Mouse (Mus musculus) bone marrow, adult 2 months (tissue): Measurements from ENCODE around the gene Clptm1. TPM values are rescaled to one million over a fixed set of nuclear protein-coding genes. Genes with fewer than 3 reads are reported as not detected.
"Not testable (repeated sequence)": the region's sequence is repeated elsewhere in the genome, so short reads cannot be mapped to it uniquely, and the experiment has no call there.

ENCODE experiments used
- H3K27ac ChIP-seq: fragments of 200-500 bp; 2 replicates; pipeline ENCODE4 v1.5.1; 2012; ENCODE audit warnings: low read depth, mild to moderate bottlenecking, control low read depth, inconsistent platforms, low read length; ENCODE audit not compliant: control insufficient read depth, poor library complexity, insufficient read depth
- H3K4me1 ChIP-seq: fragments of 200-500 bp; 2 replicates; pipeline ENCODE4 v1.6.1; 2011; ENCODE audit warnings: low read length; ENCODE audit not compliant: control insufficient read depth, insufficient read depth
- H3K4me3 ChIP-seq: fragments of 200-500 bp; replicated peaks from 2 replicates; pipeline ENCODE3; 2011; ENCODE audit warnings: mild to moderate bottlenecking, low read depth, low read length, control low read depth; ENCODE audit not compliant: control insufficient read depth
- CTCF ChIP-seq: fragments of 200-500 bp; IDR thresholded peaks from 2 replicates; pipeline ENCODE4 v1.5.1; 2011; ENCODE audit warnings: low read length, control low read depth; ENCODE audit not compliant: control insufficient read depth, insufficient read depth
- POLR2A ChIP-seq: fragments of 200-500 bp; IDR thresholded peaks from 2 replicates; pipeline ENCODE4 v1.6.1; 2011; ENCODE audit warnings: low read depth, mild to moderate bottlenecking, control low read depth, low read length, borderline replicate concordance; ENCODE audit not compliant: control insufficient read depth
- WGBS: fragments of 180-500 bp; shearing (Covaris S2); methylation state at CpG from one replicate; pipeline ENCODE4 v1.1.7; 2018; 5-methylcytosine and 5-hydroxymethylcytosine counted together
- polyA plus RNA-seq: library from polyadenylated mRNA; stranded (reverse); fragments of >200 nt; gene quantifications from 2 replicates; pipeline ENCODE4 v1.2.4, GENCODE M21; 2011; ENCODE audit warnings: low replicate concordance; ENCODE audit not compliant: missing spikeins, insufficient read depth, insufficient read length

Clptm1 gene
- polyA plus RNA-seq, 1 experiment = 31.2 TPM

- H3K4me1 ChIP-seq = no peaks in the 10 kb centered on the region
- TF ChIP-seq POLR2A = no peak
- no peak for TF ChIP-seq CTCF
- WGBS = 74% methylated on average over 6 of the region's 6 CpGs
Measured at GRCm38 (mm10) chr7:19622241-19622640, 42.6 kb downstream of the Clptm1 start.

DNA sequence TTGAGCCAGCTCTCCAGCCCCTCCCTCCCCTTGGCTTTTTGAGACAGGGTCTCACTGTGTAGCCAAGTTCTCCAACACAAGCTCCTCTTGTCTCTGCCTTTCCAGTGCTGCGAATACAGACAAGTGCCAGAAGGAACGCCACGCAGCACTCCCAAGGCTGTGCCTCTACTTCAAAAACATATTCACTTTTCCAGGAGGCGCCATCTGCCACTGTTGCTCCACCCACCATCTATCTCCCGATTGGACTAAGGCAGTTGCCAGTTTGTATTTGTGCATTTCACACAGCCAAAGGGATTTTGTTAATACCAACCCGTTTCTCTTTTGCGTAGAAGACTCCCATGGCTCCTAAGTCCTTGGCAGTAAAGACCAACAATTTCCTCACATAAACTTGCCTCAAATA, 44.0 kb downstream of the Clptm1 start:
- 92% methylated on average over 7 of the region's 7 CpGs for WGBS
- Histone ChIP-seq H3K4me1 (no peaks in the 10 kb centered on the region), H3K4me3 (no peak overlapping the region), H3K27ac (no peak overlapping the region)
- no peak for TF ChIP-seq CTCF
- no peak for TF ChIP-seq POLR2A

More at GRCm38 (mm10) chr7:19622241-19622640, 42.6 kb downstream of the Clptm1 start:
- Histone ChIP-seq H3K27ac (no peak overlapping the region), H3K4me3 (no peak overlapping the region)

DNA sequence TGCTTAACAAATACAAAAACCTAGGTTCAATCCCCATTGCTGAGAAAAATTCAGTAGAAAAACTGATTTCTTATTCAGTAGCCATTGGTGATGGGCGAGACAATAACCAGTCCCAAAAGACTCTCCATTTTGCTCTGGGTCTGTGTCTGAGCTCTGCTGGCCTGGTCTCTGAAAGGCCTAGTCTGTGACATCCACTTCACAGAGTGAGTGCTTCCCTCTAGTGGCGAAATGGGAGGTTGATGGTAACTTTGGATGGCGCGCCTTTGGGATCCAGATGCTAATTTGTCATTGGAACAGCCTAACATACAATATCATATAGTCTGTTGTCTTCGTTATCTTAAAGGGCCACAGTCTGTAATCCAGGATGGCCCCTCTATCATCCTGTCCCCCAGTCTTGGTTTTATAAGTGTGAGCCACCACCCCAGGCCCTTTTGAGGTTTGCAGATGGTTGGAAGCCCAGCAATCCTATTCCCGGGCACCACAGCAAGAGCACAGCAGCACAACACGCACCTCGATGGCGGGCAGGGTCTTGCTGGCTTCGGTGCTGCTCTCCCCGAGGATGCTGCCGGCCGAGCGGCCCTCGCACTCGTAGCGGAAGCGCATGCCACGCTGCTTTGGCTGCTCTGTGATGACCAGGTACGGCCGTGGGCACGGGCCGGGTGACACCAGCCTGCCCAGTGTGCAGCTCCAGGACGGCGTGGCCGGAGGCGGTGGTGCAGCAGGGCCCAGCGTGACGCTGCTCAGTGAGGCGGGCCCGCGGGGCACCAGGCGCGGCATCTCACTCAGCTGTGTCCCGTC, 45.6 kb downstream of the Clptm1 start:
- H3K4me1 ChIP-seq = no peaks in the 10 kb centered on the region; the same call in 1 of the 2 replicates
- TF ChIP-seq CTCF (peak; percentile 80), POLR2A (no peak)
- H3K27ac ChIP-seq = no peak overlapping the region
- 41% methylated on average over 35 of the region's 35 CpGs for WGBS
- no peak overlapping the region for H3K4me3 ChIP-seq

- Histone ChIP-seq H3K4me1 (no peaks in the 10 kb centered on the region; the same call in 1 of the 2 replicates), H3K27ac (peak overlapping the region; percentile 23), H3K4me3 (no peak overlapping the region)
- WGBS = 59% methylated on average over 12 of the region's 12 CpGs
- no peak for TF ChIP-seq CTCF
- no peak for TF ChIP-seq POLR2A
Measured at GRCm38 (mm10) chr7:19615036-19615577, 49.7 kb downstream of the Clptm1 start.

DNA sequence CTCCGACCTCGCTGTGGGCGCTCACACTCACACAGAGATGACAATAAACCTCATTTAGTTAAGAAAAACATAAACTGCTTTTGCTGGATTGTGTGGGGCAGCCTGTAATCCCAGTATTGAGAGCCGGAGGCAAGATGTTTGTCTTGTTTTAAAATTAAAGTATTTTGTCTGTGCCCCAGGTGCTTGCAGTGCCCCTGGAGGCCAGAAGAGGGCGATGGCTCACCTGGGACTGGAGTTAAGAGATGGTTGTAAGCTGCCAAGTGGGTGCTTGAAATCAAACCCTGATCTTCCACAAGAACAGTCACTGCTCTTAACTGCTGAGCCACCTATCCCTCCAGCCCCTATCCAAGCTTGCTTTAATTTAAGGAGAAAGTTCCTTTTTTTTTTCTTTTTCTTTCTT, 53.9 kb downstream of the Clptm1 start:
- 82% methylated on average over 5 of the region's 5 CpGs for WGBS
- H3K4me1 ChIP-seq = no peaks in the 10 kb centered on the region; the same call in 1 of the 2 replicates
- no peak for TF ChIP-seq CTCF
- TF ChIP-seq POLR2A = no peak
- H3K27ac ChIP-seq = no peak overlapping the region
- H3K4me3 ChIP-seq = no peak overlapping the region

DNA sequence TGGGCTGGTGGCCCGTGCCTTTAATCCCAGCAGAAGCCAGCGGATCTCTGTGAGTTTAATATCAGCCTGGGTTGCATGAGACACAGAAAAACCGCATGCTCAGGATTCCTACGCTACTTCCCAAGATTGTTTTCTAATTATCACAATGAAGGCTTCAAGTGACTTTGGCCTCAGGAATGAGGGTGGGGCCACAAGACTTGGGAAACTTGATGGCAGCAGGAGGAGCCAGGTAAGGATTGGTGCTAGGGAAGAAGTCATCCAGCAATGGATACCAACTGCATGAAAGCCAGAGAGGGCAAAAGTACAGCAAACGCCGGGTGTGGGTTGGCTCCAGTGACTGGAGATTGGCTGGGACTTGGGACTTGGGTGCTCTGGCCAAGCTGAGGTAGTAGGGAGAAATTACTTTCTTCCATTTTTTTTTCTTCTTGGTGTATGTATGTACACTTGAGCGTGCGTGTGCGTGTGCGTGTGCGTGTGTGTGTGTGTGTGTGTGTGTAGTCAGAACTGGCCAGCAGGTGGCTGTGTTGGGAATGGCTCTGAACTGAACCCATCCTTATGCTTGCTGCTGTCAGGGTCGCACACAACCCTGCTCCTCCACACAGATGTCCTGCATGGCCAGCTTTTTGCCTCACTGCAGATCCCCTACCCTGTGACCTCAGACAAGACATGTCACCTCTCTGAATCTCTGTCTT, 55.0 kb downstream of the Clptm1 start:
- WGBS = 88% methylated on average over 12 of the region's 12 CpGs
- Histone ChIP-seq H3K27ac (no peak overlapping the region), H3K4me3 (no peak overlapping the region), H3K4me1 (no peaks in the 10 kb centered on the region)
- TF ChIP-seq CTCF = peak; percentile 9; the same call in 1 of the 2 replicates
- TF ChIP-seq POLR2A = no peak

- WGBS = 85% methylated on average over 5 of the region's 5 CpGs
- no peak overlapping the region for H3K4me3 ChIP-seq
- H3K27ac ChIP-seq = no peak overlapping the region
- TF ChIP-seq CTCF (no peak), POLR2A (no peak)
- H3K4me1 ChIP-seq = peaks cover 3% of the 10 kb centered on the region; the same call in 1 of the 2 replicates
Measured at GRCm38 (mm10) chr7:19607291-19607690, 57.5 kb downstream of the Clptm1 start.

- H3K4me1 ChIP-seq, H3K27ac ChIP-seq: not testable (repeated sequence)
- 54% methylated on average over 10 of the region's 10 CpGs for WGBS
- peak overlapping the region; percentile 23 for H3K4me3 ChIP-seq
Measured at GRCm38 (mm10) chr7:19604606-19605214, 60.1 kb downstream of the Clptm1 start.
